Mouse (Mus musculus) retina, adult 2 months (tissue): Measurements from ENCODE around the gene Gm20931.
"Not testable (repeated sequence)": the region's sequence is repeated elsewhere in the genome, so short reads cannot be mapped to it uniquely, and the experiment has no call there.

ENCODE experiments used
- DNase-seq: peaks from one replicate; pipeline ENCODE4 v3.0.0-alpha.2; 2012; ENCODE audit warnings: low read depth, low spot score

The Gm20931 gene

DNA sequence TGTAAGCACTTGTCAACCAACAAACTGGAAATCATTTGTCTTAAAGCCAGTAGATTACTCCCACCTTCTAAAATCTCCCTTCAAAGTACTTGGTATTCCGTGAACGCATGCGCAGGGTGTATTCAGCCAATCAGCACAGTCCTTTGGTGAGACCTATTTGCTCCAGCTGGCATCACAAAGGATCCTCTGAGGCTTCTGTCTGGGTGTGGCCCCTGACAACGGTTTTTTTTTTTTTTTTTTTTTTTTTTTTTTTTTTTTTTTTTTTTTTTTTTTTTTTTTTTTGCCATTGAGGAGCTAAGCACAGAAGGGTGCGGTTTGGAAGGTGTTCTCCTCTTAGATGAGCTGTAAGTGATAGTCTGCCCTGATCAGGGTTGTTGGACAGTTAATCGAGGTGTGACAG, at the start of gene Gm20931:
TSS of gene Gm20931 (plus strand) at position 301 of the 400 bp plus-strand sequence.
- DNase-seq, result not testable (repeated sequence)
